Mouse (Mus musculus) liver, embryonic 15.5 days (tissue): Measurements from ENCODE around the gene Slc30a10. TPM values are rescaled to one million over a fixed set of nuclear protein-coding genes. Genes with fewer than 3 reads are reported as not detected.

Source experiments
- ATAC-seq: fragments of 200-750 bp; cut with Nextera tagmentation; 2 replicates; pipeline ENCODE4 v1.8.0; 2017; ENCODE audit warnings: moderate number of reproducible peaks, mild to moderate bottlenecking, moderate library complexity; ENCODE audit not compliant: insufficient read depth
- H3K27ac ChIP-seq: fragments of 300-500 bp; sonication (generic); replicated peaks from 2 replicates; pipeline ENCODE4 v1.5.1; 2015; ENCODE audit warnings: mild to moderate bottlenecking, inconsistent platforms
- H3K27me3 ChIP-seq: fragments of 300-500 bp; sonication (generic); 2 replicates; pipeline ENCODE4 v1.6.1; 2015; ENCODE audit warnings: mild to moderate bottlenecking, inconsistent platforms
- H3K36me3 ChIP-seq: fragments of 300-500 bp; sonication (generic); replicated peaks from 2 replicates; pipeline ENCODE4 v1.6.1; 2015; ENCODE audit warnings: moderate library complexity, mild to moderate bottlenecking, inconsistent platforms
- H3K4me1 ChIP-seq: fragments of 300-500 bp; sonication (generic); replicated peaks from 2 replicates; pipeline ENCODE4 v1.6.1; 2015; ENCODE audit warnings: inconsistent platforms
- H3K4me2 ChIP-seq: fragments of 300-500 bp; sonication (generic); 2 replicates; pipeline ENCODE4 v1.6.1; 2015; ENCODE audit warnings: moderate library complexity, mild to moderate bottlenecking, inconsistent platforms
- H3K4me3 ChIP-seq: fragments of 300-500 bp; sonication (generic); replicated peaks from 2 replicates; pipeline ENCODE4 v1.5.1; 2015; ENCODE audit warnings: mild to moderate bottlenecking, inconsistent platforms
- H3K9ac ChIP-seq: fragments of 300-500 bp; sonication (generic); 2 replicates; pipeline ENCODE4 v1.6.1; 2015; ENCODE audit warnings: moderate library complexity, mild to moderate bottlenecking, inconsistent platforms
- H3K9me3 ChIP-seq: fragments of 300-500 bp; sonication (generic); replicated peaks from 2 replicates; pipeline ENCODE4 v1.6.1; 2016; ENCODE audit warnings: inconsistent platforms
- WGBS: fragments of 180-500 bp; shearing (Covaris S2); methylation state at CpG from one replicate; pipeline ENCODE4 v1.1.7; 2015; ENCODE audit warnings: mixed read lengths; ENCODE audit not compliant: insufficient replicate concordance; 5-methylcytosine and 5-hydroxymethylcytosine counted together
- polyA plus RNA-seq: library from polyadenylated mRNA; unstranded; fragments of >200 nt; fragmentation: Nextera tagmentation; extraction: Ambion mirVana; gene quantifications from 2 replicates; pipeline ENCODE4 v1.2.1, GENCODE M21; 2015

Slc30a10 gene
- polyA plus RNA-seq, 1 experiment from 2014 or later = 13.0 TPM

DNA sequence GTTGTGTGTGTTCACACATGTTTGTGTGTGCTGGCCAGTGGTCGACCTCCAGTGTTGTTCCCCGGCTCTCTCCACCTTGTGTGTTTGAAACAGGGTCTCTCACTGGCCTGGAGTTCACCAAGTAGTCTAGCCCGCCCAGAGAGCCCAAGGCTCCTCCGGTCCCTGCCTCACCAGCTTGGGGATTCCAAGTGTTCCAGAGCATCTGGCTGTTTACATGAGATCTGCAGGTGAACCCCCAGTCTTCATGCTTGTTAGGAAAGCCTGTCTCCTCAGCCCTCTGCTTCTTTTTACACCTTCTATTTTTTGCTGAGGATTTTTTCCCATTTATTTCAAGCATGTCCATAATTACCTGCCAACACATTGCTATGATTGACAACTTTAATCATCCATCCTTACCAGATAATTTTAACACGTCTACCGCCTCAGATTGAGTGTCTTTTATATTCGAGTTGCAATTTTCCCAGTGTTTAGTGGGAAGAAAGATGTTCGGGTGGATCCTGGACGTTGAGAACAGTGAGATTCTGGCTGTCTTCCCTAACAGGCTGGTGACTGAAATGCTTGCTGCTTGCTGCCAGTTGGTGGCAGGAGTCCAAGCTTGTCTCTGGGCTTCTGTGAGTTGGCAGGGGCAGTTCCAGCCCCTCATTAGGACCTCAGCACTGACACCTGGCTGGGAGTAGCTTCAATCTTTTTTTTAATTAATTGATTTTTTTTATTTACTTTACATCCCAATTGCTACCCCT is 15.6 kb upstream of the Slc30a10 start:
- peaks cover 23% of the 10 kb centered on the region for H3K27me3 ChIP-seq
- H3K36me3 ChIP-seq = no peaks in the 10 kb centered on the region
- no peak overlapping the region for H3K4me3 ChIP-seq
- 56% methylated on average over 9 of the region's 9 CpGs for WGBS
- no peak overlapping the region for H3K4me2 ChIP-seq
- H3K9me3 ChIP-seq = no peaks in the 10 kb centered on the region
- H3K4me1 ChIP-seq = no peaks in the 10 kb centered on the region
- no peak for ATAC-seq
- no peak overlapping the region for H3K9ac ChIP-seq
- H3K27ac ChIP-seq = no peak overlapping the region

DNA sequence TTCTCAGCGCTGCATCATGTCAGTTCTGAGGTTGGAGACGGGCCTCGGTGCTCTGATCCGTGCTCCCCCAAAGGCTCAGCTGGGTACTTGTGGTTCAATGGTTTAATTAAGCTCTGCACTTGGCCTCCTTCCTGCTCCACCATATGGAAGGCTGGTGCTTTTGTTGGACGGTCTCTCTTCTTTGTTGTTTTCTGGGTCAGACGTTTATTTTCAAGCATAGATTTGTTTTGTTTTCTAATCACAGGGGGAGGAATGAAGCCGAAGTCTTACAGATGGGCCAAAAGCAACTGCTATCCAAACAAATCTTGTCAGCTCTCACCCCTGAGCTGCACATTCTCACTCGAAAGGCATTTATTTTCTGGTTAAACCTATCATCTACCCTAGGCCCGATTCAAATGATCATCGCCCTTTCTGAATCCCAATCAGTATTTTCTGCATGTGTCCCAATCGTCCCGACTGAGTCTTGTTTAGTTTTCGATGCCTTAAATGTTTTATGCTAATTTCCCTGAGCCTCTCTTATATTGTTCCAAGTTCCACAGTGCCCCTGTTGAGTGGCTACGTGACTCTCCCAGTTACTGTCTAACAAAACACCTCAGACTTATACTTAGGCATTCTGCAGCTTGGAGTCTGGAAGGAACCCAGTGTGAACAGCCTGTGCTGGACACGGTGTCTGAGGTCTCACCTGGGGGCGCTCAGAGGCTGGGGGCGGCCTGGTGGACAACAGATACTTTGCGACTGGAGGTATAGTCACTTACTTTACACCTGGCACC is 12.8 kb upstream of the Slc30a10 start:
- Histone ChIP-seq H3K27me3 (peaks cover 13% of the 10 kb centered on the region), H3K27ac (no peak overlapping the region), H3K36me3 (no peaks in the 10 kb centered on the region), H3K4me3 (no peak overlapping the region), H3K9me3 (no peaks in the 10 kb centered on the region), H3K4me2 (no peak overlapping the region), H3K4me1 (0 out of 2 replicates have a peak, but pooled peaks cover 4% of the 10 kb centered on the region), H3K9ac (no peak overlapping the region)
- no peak for ATAC-seq
- 76% methylated on average over 18 of the region's 18 CpGs for WGBS

GRCm38 (mm10) chr1:185448936-185449335 is 5.7 kb upstream of the Slc30a10 start:
- 82% methylated on average over 7 of the region's 7 CpGs for WGBS
- Histone ChIP-seq H3K27ac (peak overlapping the region; percentile 16; the same call in 1 of the 2 replicates), H3K9me3 (no peaks in the 10 kb centered on the region), H3K4me2 (no peak overlapping the region), H3K4me3 (no peak overlapping the region), H3K27me3 (no peaks in the 10 kb centered on the region), H3K36me3 (0 out of 2 replicates have a peak, but pooled peaks cover 2% of the 10 kb centered on the region), H3K4me1 (peaks cover 59% of the 10 kb centered on the region), H3K9ac (no peak overlapping the region)
- ATAC-seq = no peak

DNA sequence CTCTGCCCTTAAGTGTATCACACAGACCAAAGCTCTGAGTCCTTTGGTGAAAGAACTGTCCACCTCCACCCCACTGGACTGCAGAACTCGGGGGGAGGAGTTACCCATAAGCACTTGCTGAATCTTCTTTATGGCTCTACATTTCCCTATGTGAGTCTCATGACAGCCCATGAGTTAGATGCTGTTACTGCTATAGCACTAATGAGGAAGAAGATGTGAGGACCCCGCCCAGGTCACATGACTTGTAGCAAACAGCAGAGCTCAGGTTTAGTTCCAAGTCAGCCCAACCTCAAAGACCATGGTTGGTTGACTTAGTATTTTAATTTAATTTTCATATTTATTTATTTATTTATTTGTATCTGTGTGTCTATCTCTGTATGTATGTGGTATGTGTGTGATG is 4.9 kb upstream of the Slc30a10 start:
- WGBS = 55% methylated on average over 2 of the region's 2 CpGs
- H3K4me1 ChIP-seq = peaks cover 66% of the 10 kb centered on the region
- no peak for ATAC-seq
- H3K9me3 ChIP-seq = no peaks in the 10 kb centered on the region
- peaks cover 3% of the 10 kb centered on the region for H3K27me3 ChIP-seq
- peak overlapping the region; percentile 97; the same call in 1 of the 2 replicates for H3K27ac ChIP-seq
- no peak overlapping the region for H3K4me2 ChIP-seq
- H3K4me3 ChIP-seq = no peak overlapping the region
- 0 out of 2 replicates have a peak, but pooled peaks cover 2% of the 10 kb centered on the region for H3K36me3 ChIP-seq
- H3K9ac ChIP-seq = no peak overlapping the region

- no peaks in the 10 kb centered on the region for H3K9me3 ChIP-seq
- 72% methylated on average over 8 of the region's 8 CpGs for WGBS
- H3K27me3 ChIP-seq = peaks cover 16% of the 10 kb centered on the region
- peak overlapping the region; percentile 73 for H3K4me2 ChIP-seq
- H3K4me3 ChIP-seq = no peak overlapping the region
- peaks cover 2% of the 10 kb centered on the region; the same call in 1 of the 2 replicates for H3K36me3 ChIP-seq
- peak overlapping the region; percentile 97 for H3K27ac ChIP-seq
- H3K4me1 ChIP-seq = peaks cover 64% of the 10 kb centered on the region
- peak overlapping the region; percentile 14; the same call in 1 of the 2 replicates for H3K9ac ChIP-seq
- no peak for ATAC-seq
Observed at GRCm38 (mm10) chr1:185451077-185451476, 3.6 kb upstream of the Slc30a10 start.

GRCm38 (mm10) chr1:185451495-185451894 is 3.2 kb upstream of the Slc30a10 start:
- Histone ChIP-seq H3K27me3 (peaks cover 17% of the 10 kb centered on the region), H3K9me3 (no peaks in the 10 kb centered on the region), H3K4me3 (no peak overlapping the region), H3K4me1 (peaks cover 67% of the 10 kb centered on the region), H3K9ac (peak overlapping the region; percentile 14), H3K36me3 (peaks cover 7% of the 10 kb centered on the region), H3K4me2 (peak overlapping the region; percentile 73), H3K27ac (peak overlapping the region; percentile 97)
- ATAC-seq = no peak
- WGBS = 40% methylated on average over 3 of the region's 3 CpGs

DNA sequence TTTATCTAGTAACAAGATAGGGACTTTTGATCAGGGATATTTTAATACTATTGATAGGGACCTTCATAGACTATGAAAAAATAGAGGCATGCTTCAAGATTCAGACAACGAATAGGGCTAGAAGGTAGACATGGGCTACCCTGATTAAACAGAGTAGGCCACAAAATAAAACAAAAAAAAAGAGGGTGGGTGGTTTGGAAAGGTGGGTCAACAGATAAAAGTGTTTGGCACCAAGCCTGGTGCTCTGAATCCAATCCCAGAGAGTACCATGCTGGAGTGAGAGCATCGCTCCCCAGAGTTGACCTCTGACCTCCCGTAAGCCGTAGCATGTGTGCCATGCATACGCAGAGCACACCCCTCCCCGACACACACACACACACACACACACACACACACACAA is 2.2 kb upstream of the Slc30a10 start:
- Histone ChIP-seq H3K27ac (peak overlapping the region; percentile 97), H3K4me3 (no peak overlapping the region), H3K27me3 (peaks cover 17% of the 10 kb centered on the region), H3K36me3 (peaks cover 16% of the 10 kb centered on the region), H3K9ac (peak overlapping the region; percentile 14), H3K4me2 (peak overlapping the region; percentile 73), H3K4me1 (peaks cover 76% of the 10 kb centered on the region), H3K9me3 (no peaks in the 10 kb centered on the region)
- no peak for ATAC-seq
- 39% methylated on average over 6 of the region's 6 CpGs for WGBS

DNA sequence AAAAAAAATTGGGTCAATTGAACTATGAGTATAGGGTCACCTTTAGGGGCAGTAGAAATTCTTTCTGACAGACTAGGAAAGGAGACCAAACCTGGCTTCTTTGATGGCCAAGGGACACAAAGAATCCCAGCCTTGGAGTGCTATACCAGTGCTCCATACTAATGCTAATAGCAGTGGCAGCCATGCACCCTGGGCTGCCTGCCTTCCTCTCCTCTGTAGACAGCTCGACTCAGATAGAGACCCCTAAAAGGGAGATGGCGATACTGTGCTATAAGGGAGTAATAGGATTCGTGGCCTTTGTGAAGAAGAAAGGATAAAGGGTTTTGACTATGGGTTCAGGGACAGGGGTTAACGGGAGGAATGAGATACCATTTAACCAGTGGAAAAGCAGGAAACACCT is 504 bp upstream of the Slc30a10 start:
- peak; percentile 1; the same call in 1 of the 2 replicates for ATAC-seq
- peak overlapping the region; percentile 92 for H3K4me3 ChIP-seq
- H3K9ac ChIP-seq = peak overlapping the region; percentile 65
- H3K4me2 ChIP-seq = peak overlapping the region; percentile 73
- peaks cover 17% of the 10 kb centered on the region for H3K27me3 ChIP-seq
- H3K9me3 ChIP-seq = no peaks in the 10 kb centered on the region
- 27% methylated on average over 4 of the region's 4 CpGs for WGBS
- H3K27ac ChIP-seq = peak overlapping the region; percentile 97
- peaks cover 85% of the 10 kb centered on the region for H3K4me1 ChIP-seq
- peaks cover 31% of the 10 kb centered on the region for H3K36me3 ChIP-seq

GRCm38 (mm10) chr1:185454955-185455701 is 480 bp downstream of the Slc30a10 start:
- peak overlapping the region; percentile 97 for H3K27ac ChIP-seq
- peak overlapping the region; percentile 97 for H3K9ac ChIP-seq
- H3K4me3 ChIP-seq = peak overlapping the region; percentile 92
- no peaks in the 10 kb centered on the region for H3K9me3 ChIP-seq
- peaks cover 41% of the 10 kb centered on the region for H3K36me3 ChIP-seq
- WGBS = under 1% methylated on average over 70 of the region's 71 CpGs
- ATAC-seq = peak; percentile 3; the same call in 1 of the 2 replicates
- peak overlapping the region; percentile 73 for H3K4me2 ChIP-seq
- peaks cover 85% of the 10 kb centered on the region for H3K4me1 ChIP-seq
- peaks cover 17% of the 10 kb centered on the region for H3K27me3 ChIP-seq

DNA sequence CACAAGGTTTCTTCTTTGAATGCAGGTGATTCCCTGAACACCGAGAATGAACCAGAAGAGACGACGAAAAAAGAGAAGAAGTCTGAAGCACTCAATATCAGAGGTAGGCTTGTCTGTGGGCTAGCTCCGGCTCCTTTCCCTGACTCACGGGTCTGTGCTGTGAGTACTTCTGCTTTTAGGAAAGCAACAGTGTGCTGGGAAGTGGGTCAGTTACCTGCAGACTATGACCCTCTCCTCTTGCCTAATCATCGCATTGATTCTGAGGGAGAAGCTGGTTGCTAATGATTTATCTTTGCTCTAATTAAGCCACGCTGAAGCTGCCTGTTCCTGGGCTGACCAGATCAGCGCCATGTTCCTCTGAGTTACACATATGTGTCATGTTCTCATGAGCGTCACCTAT is 1.7 kb downstream of the Slc30a10 start:
- H3K4me1 ChIP-seq = peaks cover 85% of the 10 kb centered on the region
- H3K27me3 ChIP-seq = peaks cover 17% of the 10 kb centered on the region
- peaks cover 53% of the 10 kb centered on the region for H3K36me3 ChIP-seq
- ATAC-seq = no peak
- peak overlapping the region; percentile 97 for H3K27ac ChIP-seq
- 49% methylated on average over 9 of the region's 9 CpGs for WGBS
- no peaks in the 10 kb centered on the region for H3K9me3 ChIP-seq
- peak overlapping the region; percentile 97 for H3K9ac ChIP-seq
- peak overlapping the region; percentile 73 for H3K4me2 ChIP-seq
- H3K4me3 ChIP-seq = peak overlapping the region; percentile 92
